Mouse (Mus musculus) C2C12 (cell line): ENCODE measurements around the gene Gsc. TPM values are rescaled to one million over a fixed set of nuclear protein-coding genes. Genes with fewer than 3 reads are reported as not detected.

ENCODE experiments used
- H3K27me3 ChIP-seq: one replicate; pipeline ENCODE4 v1.6.1; 2011; ENCODE audit not compliant: control insufficient read depth, insufficient read depth, insufficient read length
- H3K36me3 ChIP-seq: one replicate; pipeline ENCODE4 v1.6.1; 2011; ENCODE audit not compliant: control insufficient read depth, insufficient read depth
- H3K4me3 ChIP-seq: one replicate; pipeline ENCODE4 v1.5.1; 2011; ENCODE audit warnings: mild to moderate bottlenecking, control low read depth; ENCODE audit not compliant: poor library complexity, insufficient read depth, severe bottlenecking
- H3K79me2 ChIP-seq: one replicate; pipeline ENCODE4 v1.6.1; 2011; ENCODE audit not compliant: control insufficient read depth, insufficient read depth
- H3K79me3 ChIP-seq: one replicate; pipeline ENCODE4 v1.6.1; 2011; ENCODE audit warnings: low read depth, control low read depth
- H3ac ChIP-seq: one replicate; pipeline ENCODE3; 2011; ENCODE audit warnings: low read depth; ENCODE audit not compliant: control insufficient read depth, insufficient read length
- CEBPB ChIP-seq: IDR thresholded peaks from one replicate; pipeline ENCODE4 v1.6.1; 2011; ENCODE audit warnings: low read depth, mild to moderate bottlenecking, control low read depth, moderate library complexity
- CTCF ChIP-seq: IDR thresholded peaks from one replicate; pipeline ENCODE4 v1.5.1; 2011; ENCODE audit not compliant: control insufficient read depth, insufficient read depth, insufficient read length
- FOSL1 ChIP-seq: IDR thresholded peaks from one replicate; pipeline ENCODE4 v1.8.0; 2011; ENCODE audit warnings: mild to moderate bottlenecking, low read length; ENCODE audit not compliant: poor library complexity, insufficient read depth, severe bottlenecking
- MAX ChIP-seq: IDR thresholded peaks from one replicate; pipeline ENCODE4 v1.6.1; 2011; ENCODE audit warnings: mild to moderate bottlenecking, control low read depth
- MYOD1 ChIP-seq: IDR thresholded peaks from one replicate; pipeline ENCODE4 v1.6.1; 2011; ENCODE audit warnings: low read depth; ENCODE audit not compliant: control insufficient read depth, insufficient read length
- MYOG ChIP-seq: IDR thresholded peaks from one replicate; pipeline ENCODE4 v1.6.1; 2011; ENCODE audit not compliant: control insufficient read depth, insufficient read length; ENCODE audit errors: extremely low read depth
- USF1 ChIP-seq: IDR thresholded peaks from one replicate; pipeline ENCODE4 v1.6.1; 2011; ENCODE audit warnings: low read depth, mild to moderate bottlenecking, control low read depth, moderate library complexity
- polyA plus RNA-seq: library from polyadenylated mRNA; unstranded; fragments of >200 nt; fragmentation: generic; extraction: Trizol; gene quantifications from one replicate; pipeline ENCODE4 v1.2.1, GENCODE M21; 2012; ENCODE audit warnings: missing spikeins

Gene Gsc
- polyA plus RNA-seq, 1 experiment: not detected

- Histone ChIP-seq H3K27me3 (peaks cover 9% of the 10 kb centered on the region), H3K79me3 (no peaks in the 10 kb centered on the region), H3K79me2 (no peaks in the 10 kb centered on the region), H3K4me3 (no peak overlapping the region), H3K36me3 (no peaks in the 10 kb centered on the region), H3ac (no peak overlapping the region)
- no peak for TF ChIP-seq MAX
- TF ChIP-seq CTCF: no peak
- TF ChIP-seq MYOG: no peak
- TF ChIP-seq CEBPB: no peak
- no peak for TF ChIP-seq FOSL1
- no peak for TF ChIP-seq MYOD1
- no peak for TF ChIP-seq USF1
These were observed 41.8 kb downstream of the Gsc start for GRCm38 (mm10) chr12:104431359-104431758.

- Histone ChIP-seq H3ac (no peak overlapping the region), H3K36me3 (no peaks in the 10 kb centered on the region), H3K79me2 (no peaks in the 10 kb centered on the region), H3K27me3 (peaks cover 3% of the 10 kb centered on the region), H3K79me3 (no peaks in the 10 kb centered on the region), H3K4me3 (no peak overlapping the region)
- peak; percentile 50 for TF ChIP-seq CTCF
- TF ChIP-seq CEBPB: no peak
These were observed 46.2 kb downstream of the Gsc start for GRCm38 (mm10) chr12:104426915-104427314.

- no peak overlapping the region for H3K4me3 ChIP-seq
- H3K79me3 ChIP-seq: no peaks in the 10 kb centered on the region
- H3K36me3 ChIP-seq: no peaks in the 10 kb centered on the region
- H3K27me3 ChIP-seq: peaks cover 3% of the 10 kb centered on the region
- H3ac ChIP-seq: no peak overlapping the region
- no peaks in the 10 kb centered on the region for H3K79me2 ChIP-seq
- no peak for TF ChIP-seq FOSL1
- no peak for TF ChIP-seq MYOD1
- no peak for TF ChIP-seq USF1
- TF ChIP-seq MYOG: no peak
- TF ChIP-seq MAX: no peak
These were observed 47.5 kb downstream of the Gsc start for GRCm38 (mm10) chr12:104425591-104425990.

GRCm38 (mm10) chr12:104422615-104423392 lies 50.3 kb downstream of the Gsc start:
- Histone ChIP-seq H3ac (no peak overlapping the region), H3K36me3 (no peaks in the 10 kb centered on the region), H3K4me3 (no peak overlapping the region), H3K79me3 (no peaks in the 10 kb centered on the region), H3K79me2 (no peaks in the 10 kb centered on the region), H3K27me3 (no peaks in the 10 kb centered on the region)
- TF ChIP-seq MYOG: no peak
- TF ChIP-seq MAX: no peak
- no peak for TF ChIP-seq FOSL1
- TF ChIP-seq CTCF: no peak
- TF ChIP-seq CEBPB: no peak
- TF ChIP-seq USF1: no peak
- no peak for TF ChIP-seq MYOD1

Other genes with a start within 250 kb of the Gsc start
- 0.14 TPM for gene Serpina3g, start 237.1 kb downstream of the Gsc start, polyA plus RNA-seq
- not detected for gene Serpina3i, start 210.2 kb downstream of the Gsc start, polyA plus RNA-seq
- not detected for gene Serpina3j, start 158.8 kb downstream of the Gsc start, polyA plus RNA-seq
- gene Serpina3k, start 134.8 kb downstream of the Gsc start, polyA plus RNA-seq: not detected
- not detected for gene Serpina3m, start 134.8 kb downstream of the Gsc start, polyA plus RNA-seq
- not detected for gene Serpina3n, start 66.6 kb downstream of the Gsc start, polyA plus RNA-seq